Mouse (Mus musculus) brown adipose tissue, adult 24 weeks (tissue): ENCODE data around the gene Sdk1. TPM values are rescaled to one million over a fixed set of nuclear protein-coding genes. Genes with fewer than 3 reads are reported as not detected.

Source experiments
- H3K27ac ChIP-seq: fragments of 200-500 bp; replicated peaks from 2 replicates; pipeline ENCODE4 v1.5.1; 2012; ENCODE audit warnings: low read depth, mild to moderate bottlenecking, low read length
- H3K4me1 ChIP-seq: fragments of 200-500 bp; 2 replicates; pipeline ENCODE4 v1.6.1; 2012; ENCODE audit warnings: low read length, mixed read lengths; ENCODE audit not compliant: control insufficient read depth, insufficient read depth, insufficient read length
- H3K4me3 ChIP-seq: fragments of 200-500 bp; 2 replicates; pipeline ENCODE4 v1.5.1; 2012; ENCODE audit warnings: low read depth, mild to moderate bottlenecking, low read length, moderate library complexity; ENCODE audit not compliant: insufficient read depth
- polyA plus RNA-seq: library from polyadenylated mRNA; stranded (reverse); fragments of >200 nt; gene quantifications from 2 replicates; pipeline ENCODE4 v1.2.4, GENCODE M21; 2012; ENCODE audit not compliant: missing spikeins, insufficient read depth, insufficient read length

Sdk1 gene
- polyA plus RNA-seq, 1 experiment = 0.24 TPM

- Histone ChIP-seq H3K4me3 (no peak overlapping the region), H3K27ac (no peak overlapping the region), H3K4me1 (no peaks in the 10 kb centered on the region)
These were observed 448.3 kb downstream of the Sdk1 start for GRCm38 (mm10) chr5:141689442-141690105.

DNA sequence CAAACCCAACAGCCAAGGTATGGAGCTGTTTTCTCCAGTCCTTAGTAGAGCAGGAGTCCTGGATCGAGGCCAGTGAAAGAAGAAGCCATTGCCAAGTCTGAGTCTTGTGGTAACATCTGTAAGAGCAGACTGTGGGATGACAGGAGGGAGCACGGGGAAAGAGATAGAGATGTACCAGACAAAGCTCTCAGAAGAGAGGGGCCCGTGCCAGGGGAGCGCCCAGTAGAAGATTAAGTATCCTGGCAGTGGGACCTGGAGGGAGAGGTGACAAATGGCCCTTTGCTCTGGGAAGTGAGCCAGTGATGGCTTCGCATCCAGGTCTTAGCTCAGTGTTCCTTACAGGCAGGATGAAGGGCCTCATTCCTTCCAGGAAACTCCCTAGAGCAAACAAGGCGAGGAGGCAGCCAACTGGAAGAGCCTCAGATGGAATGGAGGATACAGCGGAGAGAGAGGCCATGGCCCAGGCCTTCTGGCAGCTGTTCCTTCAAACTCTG is 450.2 kb downstream of the Sdk1 start:
- H3K4me3 ChIP-seq = no peak overlapping the region
- H3K27ac ChIP-seq = no peak overlapping the region
- H3K4me1 ChIP-seq = no peaks in the 10 kb centered on the region

- Histone ChIP-seq H3K27ac (no peak overlapping the region), H3K4me1 (no peaks in the 10 kb centered on the region)
These were observed 452.4 kb downstream of the Sdk1 start for GRCm38 (mm10) chr5:141693716-141694115.

DNA sequence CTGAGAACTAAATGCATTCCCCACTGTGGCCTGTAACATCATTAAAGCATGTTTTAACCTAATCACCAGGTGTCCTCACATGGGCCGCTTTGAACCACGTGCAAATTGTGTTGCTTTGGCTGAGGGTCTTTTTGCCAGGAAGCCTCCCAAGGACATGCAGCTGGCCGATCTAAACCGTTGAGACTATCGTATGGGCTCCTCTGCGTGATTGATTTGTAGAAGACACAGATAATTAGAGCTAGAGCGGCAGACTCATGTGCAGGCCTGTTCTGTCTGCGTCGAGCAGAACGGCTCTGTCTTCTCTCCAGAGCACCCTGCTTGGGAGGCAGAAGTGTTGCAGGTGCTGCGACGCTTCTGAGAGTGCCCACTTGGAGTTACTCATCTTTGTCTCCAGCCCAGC is 453.6 kb downstream of the Sdk1 start:
- Histone ChIP-seq H3K27ac (no peak overlapping the region), H3K4me1 (no peaks in the 10 kb centered on the region), H3K4me3 (no peak overlapping the region)

More at GRCm38 (mm10) chr5:141693716-141694115, 452.4 kb downstream of the Sdk1 start:
- H3K4me3 ChIP-seq = no peak overlapping the region

- Histone ChIP-seq H3K27ac (no peak overlapping the region), H3K4me1 (no peaks in the 10 kb centered on the region), H3K4me3 (no peak overlapping the region)
These were observed 457.1 kb downstream of the Sdk1 start for GRCm38 (mm10) chr5:141698406-141698805.

DNA sequence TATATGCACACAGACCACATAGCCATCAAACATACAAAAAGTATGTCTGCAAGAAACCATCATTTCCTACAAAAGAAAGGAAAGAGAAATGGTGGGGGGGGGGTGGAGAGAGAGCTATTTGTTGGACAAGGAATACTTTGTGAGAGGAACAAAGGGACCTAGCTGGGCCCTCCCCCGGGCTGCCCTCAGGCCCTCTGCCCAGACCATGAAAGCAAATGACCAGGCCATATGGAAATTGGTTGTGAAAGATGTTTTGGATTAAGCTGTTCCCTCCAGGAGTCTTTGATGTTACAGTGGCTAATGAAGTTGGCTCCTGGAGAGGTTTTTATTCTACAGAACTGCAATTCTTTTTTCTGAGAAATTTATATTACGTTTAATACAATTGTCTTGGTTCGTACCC is 479.5 kb downstream of the Sdk1 start:
- Histone ChIP-seq H3K4me3 (no peak overlapping the region), H3K4me1 (no peaks in the 10 kb centered on the region), H3K27ac (no peak overlapping the region)

DNA sequence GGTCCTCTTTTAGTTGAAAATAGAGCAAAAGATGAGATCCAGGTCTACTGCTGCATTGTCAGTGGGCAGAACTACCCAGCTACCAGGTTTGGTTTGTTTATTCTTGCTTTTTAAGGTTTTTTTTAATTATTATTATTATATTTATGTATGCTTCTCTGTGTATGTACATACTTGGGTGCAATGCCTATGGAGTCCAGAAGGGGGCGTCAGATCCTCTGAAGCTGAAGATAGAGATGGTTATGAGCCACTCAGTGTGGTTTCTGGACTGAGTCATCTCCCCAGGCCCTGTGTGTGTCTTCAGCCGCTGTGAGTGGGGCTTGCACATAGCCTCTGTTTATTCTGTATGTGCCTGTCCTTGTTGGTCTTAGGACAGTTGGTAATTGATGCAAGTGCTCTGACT is 486.7 kb downstream of the Sdk1 start:
- Histone ChIP-seq H3K27ac (no peak overlapping the region), H3K4me3 (no peak overlapping the region), H3K4me1 (no peaks in the 10 kb centered on the region)

DNA sequence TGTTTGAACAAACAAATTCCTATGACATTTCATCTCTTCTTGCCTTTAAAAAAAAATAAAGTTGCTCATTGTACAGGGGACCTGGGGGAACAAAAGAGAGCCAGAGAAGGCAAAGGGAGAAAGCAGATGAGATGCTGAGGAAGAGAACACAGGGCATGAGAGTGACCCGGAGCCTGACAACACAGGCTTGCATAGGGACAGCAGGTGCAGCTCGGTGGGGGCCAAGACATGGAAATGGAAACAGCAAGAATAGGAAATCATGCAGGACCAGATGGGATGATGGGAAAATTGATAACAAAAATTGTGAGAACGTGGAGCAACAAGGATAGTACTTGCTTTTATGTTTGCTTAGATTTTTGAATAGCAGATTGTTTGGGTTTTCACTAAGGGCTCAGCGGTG is 488.7 kb downstream of the Sdk1 start:
- Histone ChIP-seq H3K27ac (no peak overlapping the region), H3K4me3 (no peak overlapping the region), H3K4me1 (no peaks in the 10 kb centered on the region)

DNA sequence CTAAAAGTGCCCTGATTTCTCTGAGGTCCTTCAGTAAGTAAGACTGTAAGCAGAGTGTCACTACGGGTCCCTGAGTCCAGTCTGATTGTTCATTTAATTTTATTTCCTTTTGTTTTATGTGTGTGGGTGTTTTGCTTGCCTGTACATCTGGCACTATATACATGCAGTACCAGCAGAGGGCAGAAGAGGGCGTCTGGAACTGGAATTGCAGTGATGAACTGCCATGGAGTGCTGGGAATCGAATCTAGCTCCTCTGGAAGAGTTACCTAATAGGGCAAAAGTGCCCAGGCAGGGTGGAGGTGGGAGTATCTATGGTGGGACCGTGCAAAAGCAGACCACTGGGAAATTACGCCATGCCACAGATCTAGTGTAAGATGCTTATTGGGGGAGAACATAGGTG is 497.4 kb downstream of the Sdk1 start:
- Histone ChIP-seq H3K27ac (no peak overlapping the region), H3K4me1 (no peaks in the 10 kb centered on the region), H3K4me3 (no peak overlapping the region)

- no peak overlapping the region for H3K4me3 ChIP-seq
- H3K27ac ChIP-seq = no peak overlapping the region
- no peaks in the 10 kb centered on the region for H3K4me1 ChIP-seq
These were observed 507.5 kb downstream of the Sdk1 start for GRCm38 (mm10) chr5:141748793-141749192.

DNA sequence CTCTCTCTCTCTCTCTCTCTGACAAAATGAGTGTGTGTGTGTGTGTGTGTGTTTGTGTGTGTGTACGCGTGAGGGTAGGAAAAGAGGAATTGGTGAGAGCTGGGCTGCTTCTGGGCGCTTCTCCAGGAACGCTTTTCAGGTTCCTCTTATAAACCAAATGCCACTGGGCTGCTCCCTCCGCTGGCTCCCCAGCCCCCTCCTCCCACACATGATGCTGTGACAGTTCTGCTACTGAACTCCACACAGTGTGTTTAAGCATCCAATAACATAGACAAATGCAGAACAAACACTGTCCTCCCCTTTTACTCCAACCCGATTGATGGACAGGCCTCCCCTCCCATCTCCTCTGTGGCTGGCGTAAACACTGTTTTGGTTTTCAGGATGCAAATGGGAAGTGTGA is 513.0 kb downstream of the Sdk1 start:
- no peak overlapping the region for H3K4me3 ChIP-seq
- H3K27ac ChIP-seq = no peak overlapping the region
- no peaks in the 10 kb centered on the region for H3K4me1 ChIP-seq

DNA sequence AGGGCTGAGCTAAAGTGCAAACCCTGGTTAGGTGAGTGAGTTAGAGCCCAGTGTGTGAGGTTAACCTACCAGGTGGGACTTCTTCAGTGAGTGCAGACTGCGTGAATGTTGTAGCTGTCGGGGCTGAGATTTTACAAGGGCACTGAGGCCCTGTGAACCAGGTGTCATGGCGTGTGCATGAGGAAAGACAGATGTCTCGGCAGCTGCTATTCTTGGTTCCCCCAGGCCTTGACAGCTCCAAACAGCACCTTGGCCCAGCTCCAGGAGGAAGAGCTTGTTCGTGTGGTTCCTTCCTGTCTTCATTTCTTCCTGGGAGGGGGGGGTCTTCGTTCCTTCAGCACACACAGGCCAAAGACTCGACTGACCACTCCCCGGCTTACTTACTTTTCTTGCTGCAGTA is 517.6 kb downstream of the Sdk1 start:
- no peak overlapping the region for H3K4me3 ChIP-seq
- no peak overlapping the region for H3K27ac ChIP-seq

DNA sequence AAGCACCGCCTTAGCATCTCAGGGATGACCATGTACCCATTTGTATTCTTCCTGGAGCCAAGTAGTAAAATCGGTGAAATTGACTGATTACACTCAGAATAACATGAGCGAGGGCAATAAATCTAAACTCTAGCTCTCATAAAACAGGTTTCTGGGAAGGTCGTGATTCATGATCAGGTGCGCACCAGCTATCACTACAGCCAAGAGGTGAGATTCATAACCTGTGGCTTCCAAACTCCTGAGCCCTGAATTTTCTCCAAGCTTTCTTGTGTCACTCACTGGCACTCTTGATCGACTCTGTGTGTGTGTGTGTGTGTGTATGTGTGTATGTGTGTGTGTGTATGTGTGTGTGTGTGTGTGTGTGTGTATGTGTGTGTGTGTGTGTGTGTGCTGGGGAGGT is 522.8 kb downstream of the Sdk1 start:
- no peaks in the 10 kb centered on the region for H3K4me1 ChIP-seq
- H3K27ac ChIP-seq = no peak overlapping the region
- H3K4me3 ChIP-seq = no peak overlapping the region

More for the DNA sequence above, 517.6 kb downstream of the Sdk1 start:
- no peaks in the 10 kb centered on the region for H3K4me1 ChIP-seq

- H3K4me3 ChIP-seq = no peak overlapping the region
- no peaks in the 10 kb centered on the region for H3K4me1 ChIP-seq
- no peak overlapping the region for H3K27ac ChIP-seq
These were observed 527.6 kb downstream of the Sdk1 start for GRCm38 (mm10) chr5:141768761-141769515.

GRCm38 (mm10) chr5:141771516-141771915 is 530.2 kb downstream of the Sdk1 start:
- no peak overlapping the region for H3K4me3 ChIP-seq
- H3K4me1 ChIP-seq = no peaks in the 10 kb centered on the region
- H3K27ac ChIP-seq = no peak overlapping the region

DNA sequence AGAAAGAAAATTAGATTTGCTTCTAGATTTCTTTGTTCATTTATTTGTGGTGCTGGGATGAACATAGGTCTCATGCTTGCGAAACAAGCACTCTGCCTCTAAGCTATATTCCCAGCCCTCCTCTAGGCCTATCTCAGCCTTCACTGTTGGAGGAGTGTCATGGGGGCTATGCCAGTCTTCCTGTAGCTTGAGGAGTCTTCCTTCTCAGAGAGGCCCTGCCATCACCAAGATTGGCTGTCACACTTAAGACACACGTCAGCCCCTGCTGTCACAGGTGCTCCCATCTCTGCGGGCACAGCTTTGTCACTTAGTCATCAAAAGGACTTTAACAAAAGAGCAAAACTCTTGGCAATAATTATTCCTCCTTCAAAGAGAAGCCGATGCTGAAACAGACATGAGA is 536.9 kb downstream of the Sdk1 start:
- H3K4me3 ChIP-seq = no peak overlapping the region
- H3K27ac ChIP-seq = no peak overlapping the region
- H3K4me1 ChIP-seq = no peaks in the 10 kb centered on the region
